Mouse (Mus musculus): ENCODE data around the gene Gcnt1.

The Gcnt1 gene

DNA sequence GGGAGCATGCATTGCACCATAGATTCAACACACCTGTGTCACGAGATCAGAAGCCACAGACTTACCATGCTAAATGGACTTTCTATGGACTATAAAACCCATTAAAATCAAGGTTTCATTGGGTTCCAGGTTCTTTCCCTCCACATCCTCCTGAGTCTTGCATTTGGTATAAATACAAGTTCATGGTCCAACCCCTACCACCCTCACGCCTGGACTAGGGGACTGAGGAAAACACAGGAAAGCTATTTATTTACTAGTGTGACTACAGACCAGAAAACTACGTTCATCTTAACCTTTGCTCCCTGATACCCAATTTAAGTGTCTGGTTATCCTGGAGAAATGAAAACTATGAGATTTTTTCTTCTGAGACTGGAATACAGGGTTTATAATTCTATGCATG, at the start of gene Gcnt1:
TSS of gene Gcnt1 (minus strand) at position 144 of the 400 bp plus-strand sequence.
- DNase-seq (ENCODE audit: low spot score in 2 of 2) = no peak

DNA sequence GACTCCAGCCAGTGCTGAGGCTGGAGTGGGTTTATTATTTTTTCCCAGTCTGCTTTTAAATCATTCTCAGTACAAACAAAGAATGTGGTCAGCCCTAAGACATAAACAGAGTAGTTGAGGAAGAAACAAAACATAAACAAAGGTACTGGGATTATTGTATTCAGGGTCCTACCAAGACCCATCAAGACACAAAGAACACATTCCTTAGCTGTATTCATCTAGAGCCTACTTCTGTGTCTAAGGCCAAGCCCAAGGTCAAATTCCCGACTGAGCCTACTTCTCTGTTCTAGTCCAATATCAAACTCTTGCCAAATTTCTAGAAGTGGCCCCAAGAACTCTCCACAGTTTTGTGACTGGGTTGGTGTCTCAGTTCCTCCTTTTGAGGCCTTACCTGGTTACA, 45.2 kb upstream of the Gcnt1 start:
- no peak for DNase-seq (ENCODE audit: low spot score in 2 of 2)

DNA sequence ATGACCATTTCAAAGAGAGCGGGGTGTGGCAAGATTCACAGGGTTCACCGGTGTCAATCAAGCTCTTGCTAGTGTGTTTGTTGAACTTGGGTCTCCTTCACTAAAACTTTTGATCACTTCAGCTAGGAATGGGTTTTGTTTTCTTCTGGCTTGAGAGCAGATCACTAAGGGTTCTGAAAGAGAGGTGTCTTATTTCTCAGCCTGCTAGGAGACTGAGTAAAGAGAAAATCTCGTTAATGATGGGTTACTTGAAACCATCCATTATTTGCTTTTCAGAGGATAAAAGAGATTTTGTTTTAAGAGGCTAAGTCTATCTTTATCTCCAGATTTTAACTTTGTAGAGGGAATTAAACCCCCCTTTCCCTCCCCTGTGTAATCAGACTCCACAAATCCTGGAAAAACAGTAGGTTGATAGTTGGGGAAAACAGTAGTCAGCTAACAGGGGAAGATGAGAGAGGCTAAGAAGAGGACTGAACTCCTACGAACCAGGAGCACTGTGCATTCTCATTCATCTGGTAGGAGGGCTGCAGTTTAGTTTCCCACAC, 40.3 kb upstream of the Gcnt1 start:
- DNase-seq (ENCODE audit: low spot score in 2 of 2) = no peak

- no peak for DNase-seq (ENCODE audit: low spot score in 2 of 2)
Observed at GRCm38 (mm10) chr19:17410465-17411065, 37.9 kb upstream of the Gcnt1 start.

DNA sequence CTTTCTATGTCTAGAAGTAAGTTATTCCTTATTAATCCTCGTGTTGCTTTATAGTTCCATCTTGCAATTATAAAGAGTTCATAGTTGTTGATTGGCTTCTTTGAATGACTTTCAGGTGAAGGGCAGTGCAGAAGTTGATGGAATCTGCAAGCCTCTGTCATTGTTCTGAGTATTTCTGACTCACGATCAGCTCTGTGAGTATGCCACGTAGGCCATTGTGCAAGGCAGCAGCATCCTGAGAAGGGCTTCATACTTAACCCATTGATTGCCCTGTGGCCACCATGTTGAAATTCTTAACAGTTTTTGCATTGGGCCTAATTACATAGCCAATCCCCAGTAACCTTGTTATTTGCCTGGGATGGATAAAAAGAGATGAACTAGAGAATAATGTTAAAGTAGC, 36.7 kb upstream of the Gcnt1 start:
- no peak for DNase-seq (ENCODE audit: low spot score in 2 of 2)

- no peak for DNase-seq (ENCODE audit: low spot score in 2 of 2)
Observed at GRCm38 (mm10) chr19:17408591-17408990, 35.9 kb upstream of the Gcnt1 start.

GRCm38 (mm10) chr19:17406823-17407222, 34.2 kb upstream of the Gcnt1 start:
- no peak for DNase-seq (ENCODE audit: low spot score in 2 of 2)

DNA sequence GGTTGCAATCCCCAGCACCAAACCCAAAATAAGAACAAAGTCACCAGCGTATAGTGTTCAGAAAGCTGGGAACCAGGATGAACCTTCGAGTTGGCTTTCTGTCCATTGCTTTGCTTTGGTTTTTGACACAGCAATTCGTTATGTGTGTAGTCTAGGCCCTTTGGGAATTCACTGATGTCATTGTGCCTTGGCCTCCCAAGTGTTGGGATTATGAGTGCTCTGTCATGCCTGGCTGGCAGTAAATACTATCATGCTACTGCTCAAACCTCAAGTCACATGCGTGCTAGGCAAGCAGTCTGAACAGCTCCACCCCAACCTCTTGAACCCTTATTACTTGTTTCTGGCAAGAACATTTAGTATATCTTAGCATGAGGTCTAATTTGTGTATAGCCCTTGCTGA, 30.5 kb upstream of the Gcnt1 start:
- no peak for DNase-seq (ENCODE audit: low spot score in 2 of 2)

GRCm38 (mm10) chr19:17400571-17400970, 27.9 kb upstream of the Gcnt1 start:
- no peak for DNase-seq (ENCODE audit: low spot score in 2 of 2)

GRCm38 (mm10) chr19:17399965-17400364, 27.3 kb upstream of the Gcnt1 start:
- DNase-seq (ENCODE audit: low spot score in 2 of 2) = no peak

- no peak for DNase-seq (ENCODE audit: low spot score in 2 of 2)
Observed at GRCm38 (mm10) chr19:17397922-17398321, 25.3 kb upstream of the Gcnt1 start.

DNA sequence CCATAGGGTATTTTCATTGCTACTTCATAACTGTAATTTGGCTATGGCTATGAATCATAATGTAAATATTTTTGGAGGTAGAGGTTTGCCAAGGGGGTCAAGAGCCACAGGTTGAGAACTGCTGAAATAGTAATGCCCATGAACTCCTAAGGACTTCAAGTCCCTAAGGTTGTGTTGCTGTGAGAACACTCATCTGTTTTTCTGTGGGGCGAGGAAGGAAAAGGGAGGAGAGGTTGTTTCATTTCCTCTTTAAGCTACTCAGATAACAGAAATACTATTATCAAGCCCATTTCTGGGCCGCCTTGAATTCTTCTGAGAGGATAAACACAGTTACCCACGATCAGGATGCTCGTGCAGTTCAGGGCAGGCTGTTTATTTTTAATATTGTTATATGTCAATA, 24.2 kb upstream of the Gcnt1 start:
- DNase-seq (ENCODE audit: low spot score in 2 of 2) = no peak

GRCm38 (mm10) chr19:17393841-17394591, 21.4 kb upstream of the Gcnt1 start, which contains the start of gene Rfk:
Gene Rfk (plus strand): TSS chr19:17394043.
- DNase-seq (ENCODE audit: low spot score in 2 of 2) = peak; percentile 84 to 94

- no peak for DNase-seq (ENCODE audit: low spot score in 2 of 2)
Observed at GRCm38 (mm10) chr19:17392866-17393265, 20.2 kb upstream of the Gcnt1 start.

DNA sequence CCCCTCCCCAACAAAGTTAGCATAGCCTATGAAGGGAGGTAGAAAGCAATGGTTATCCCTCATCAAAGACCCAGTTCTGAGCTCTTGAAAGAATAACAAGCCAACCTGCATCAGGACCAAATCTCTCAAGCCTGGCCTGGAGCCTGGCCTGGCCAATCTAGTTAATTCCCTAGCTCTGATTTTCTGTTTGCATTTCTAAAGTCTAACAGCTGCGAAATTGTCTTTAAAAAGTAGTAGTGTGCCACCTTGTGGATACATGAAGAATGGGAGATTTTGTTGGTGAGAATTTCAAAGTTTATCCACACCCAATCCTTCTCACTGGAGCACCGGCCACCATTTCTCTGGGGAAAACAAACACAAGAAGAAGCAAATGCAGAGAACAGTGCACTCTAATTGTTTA, 15.8 kb upstream of the Gcnt1 start:
- DNase-seq (ENCODE audit: low spot score in 2 of 2) = no peak

GRCm38 (mm10) chr19:17386424-17386823, 13.8 kb upstream of the Gcnt1 start:
- no peak for DNase-seq (ENCODE audit: low spot score in 2 of 2)

- no peak for DNase-seq (ENCODE audit: low spot score in 2 of 2)
Observed at GRCm38 (mm10) chr19:17385426-17385825, 12.8 kb upstream of the Gcnt1 start.

GRCm38 (mm10) chr19:17385022-17385421, 12.4 kb upstream of the Gcnt1 start:
- DNase-seq (ENCODE audit: low spot score in 2 of 2) = no peak

DNA sequence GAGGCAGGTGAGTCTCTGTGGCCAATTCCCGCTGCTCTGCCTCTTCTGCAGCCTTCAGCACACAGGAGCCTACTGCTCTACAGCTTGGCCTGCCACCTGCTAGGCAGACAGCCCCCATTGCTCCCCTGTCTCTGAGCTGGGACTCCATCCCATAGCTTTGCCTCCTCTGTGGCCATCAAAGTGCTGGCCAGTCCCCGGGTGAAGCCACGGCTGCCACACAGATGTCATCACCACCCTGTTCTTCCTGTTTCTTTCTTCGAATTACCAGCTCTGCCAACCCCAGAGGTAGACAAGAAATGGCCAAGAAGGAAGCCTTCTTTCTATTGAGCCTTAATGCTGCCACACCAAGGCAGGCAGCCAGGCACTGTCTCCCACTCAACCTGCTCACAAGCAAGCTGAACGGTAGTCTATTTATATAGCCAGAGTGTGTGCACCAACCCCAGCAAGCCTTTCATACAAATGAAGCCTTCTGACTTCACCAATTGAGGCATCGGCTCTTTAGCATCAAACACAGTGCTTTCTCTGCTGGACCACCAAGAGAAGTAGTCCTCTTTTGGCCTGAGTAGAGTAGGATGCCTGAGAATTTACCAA, 10.3 kb upstream of the Gcnt1 start:
- DNase-seq (ENCODE audit: low spot score in 2 of 2) = no peak

DNA sequence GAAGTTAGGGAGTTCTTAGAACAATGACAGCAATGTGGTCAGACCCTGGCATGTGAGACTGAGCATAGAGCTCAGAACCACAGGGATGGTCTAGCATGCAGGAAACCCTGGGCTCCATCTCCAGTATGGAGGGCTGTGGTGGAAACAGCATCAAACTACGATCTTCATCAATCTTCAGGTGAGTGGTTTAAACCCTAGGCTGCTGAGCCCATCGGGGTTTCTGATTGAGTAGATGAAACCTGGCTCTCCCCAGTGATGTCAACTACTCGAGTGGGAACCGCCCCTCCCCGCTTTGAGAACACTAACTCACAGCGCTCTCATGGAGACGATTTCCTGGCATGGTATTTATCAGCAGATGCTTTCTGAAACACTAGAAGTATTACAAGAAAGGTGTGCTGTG, 7.9 kb upstream of the Gcnt1 start:
- DNase-seq (ENCODE audit: low spot score in 2 of 2) = no peak

DNA sequence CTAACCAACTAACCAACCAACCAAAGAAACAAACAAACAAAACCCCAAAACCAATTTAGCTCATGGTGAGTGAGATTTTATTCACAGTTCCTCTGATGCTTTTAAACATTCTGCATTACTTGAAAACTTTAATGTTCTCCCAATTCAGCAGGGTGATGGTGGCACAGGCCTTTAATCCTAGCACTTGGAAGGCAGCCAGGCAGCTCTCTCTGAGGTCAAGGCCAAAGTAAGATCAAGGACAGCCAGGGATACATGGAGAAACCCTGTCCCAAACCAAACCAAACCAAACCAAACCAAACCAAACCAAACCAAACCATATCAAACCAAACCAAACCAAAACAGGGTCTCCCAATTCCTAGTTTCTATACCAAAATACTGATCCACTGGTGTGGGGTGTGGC, 6.2 kb upstream of the Gcnt1 start:
- no peak for DNase-seq (ENCODE audit: low spot score in 2 of 2)

DNA sequence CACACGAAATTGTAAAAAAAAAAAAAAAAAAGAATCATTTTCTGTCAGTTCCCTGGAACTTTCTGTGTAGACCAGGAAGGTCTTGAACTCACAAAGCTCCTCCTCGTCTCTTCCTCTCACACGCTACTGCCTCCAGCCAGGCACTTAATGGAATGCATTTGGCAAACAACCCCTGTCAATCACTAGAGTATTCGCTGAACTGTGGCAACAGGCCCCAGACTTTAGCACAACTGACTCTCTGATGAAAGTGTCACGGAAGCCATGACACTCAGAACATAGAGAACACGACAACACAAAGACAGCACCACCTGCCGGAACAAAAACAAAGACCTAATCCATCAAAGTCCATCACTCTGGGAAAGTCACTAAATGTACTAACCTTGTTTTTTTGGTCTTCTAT, 3.1 kb downstream of the Gcnt1 start:
- no peak for DNase-seq (ENCODE audit: low spot score in 2 of 2)

DNA sequence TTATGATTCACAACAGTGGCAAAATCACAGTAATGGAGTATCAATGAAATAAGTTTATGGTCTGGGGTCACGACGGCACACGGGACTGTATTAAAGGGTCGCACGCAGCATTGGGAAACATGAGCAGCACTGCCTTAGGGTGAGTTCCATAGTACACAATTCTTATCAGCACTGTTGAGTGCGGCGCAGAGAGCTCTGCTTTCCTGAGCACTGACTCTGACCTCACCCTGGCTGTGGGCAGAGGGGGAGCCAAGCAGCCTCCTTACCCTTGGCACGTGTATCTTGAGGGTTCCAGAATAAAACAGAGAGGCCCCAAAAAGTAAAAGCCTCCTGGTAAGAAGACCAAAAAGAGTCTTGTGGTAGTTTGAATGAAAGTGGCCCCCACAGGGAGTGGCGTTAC, 4.1 kb downstream of the Gcnt1 start:
- no peak for DNase-seq (ENCODE audit: low spot score in 2 of 2)

Data from cerebellum, postnatal 4 days (tissue).